Mouse (Mus musculus) G1E (cell line): ENCODE results near the gene Qsox1. TPM values are rescaled to one million over a fixed set of nuclear protein-coding genes. Genes with fewer than 3 reads are reported as not detected.

Experiments used
- ATAC-seq: 2 replicates; pipeline ENCODE4 v1.8.0; 2016; ENCODE audit warnings: mild to moderate bottlenecking; ENCODE audit not compliant: insufficient number of reproducible peaks, poor library complexity, low FRiP score, severe bottlenecking; ENCODE audit errors: extremely low read depth
- DNase-seq: peaks from one replicate; pipeline ENCODE4 v3.0.0; 2012; ENCODE audit warnings: low spot score
- H3K27me3 ChIP-seq: 2 replicates; pipeline ENCODE4 v1.6.1; 2012; ENCODE audit warnings: mild to moderate bottlenecking, low read length, inconsistent platforms; ENCODE audit not compliant: insufficient read depth
- H3K36me3 ChIP-seq: replicated peaks from 2 replicates; pipeline ENCODE3; 2012; ENCODE audit warnings: mild to moderate bottlenecking, inconsistent platforms
- H3K4me1 ChIP-seq: 2 replicates; pipeline ENCODE4 v1.6.1; 2012; ENCODE audit warnings: low read depth, low read length, inconsistent platforms, mixed read lengths; ENCODE audit not compliant: insufficient read depth
- H3K4me3 ChIP-seq: 2 replicates; pipeline ENCODE4 v1.5.1; 2012; ENCODE audit warnings: low read depth, mild to moderate bottlenecking, inconsistent platforms, low read length, moderate library complexity, mixed read lengths
- H3K9me3 ChIP-seq: replicated peaks from 2 replicates; pipeline ENCODE4 v1.6.1; 2012; ENCODE audit warnings: inconsistent platforms
- CTCF ChIP-seq: IDR thresholded peaks from 2 replicates; pipeline ENCODE4 v1.5.1; 2012; ENCODE audit warnings: low read depth, low read length, inconsistent platforms, mixed read lengths
- GATA1 ChIP-seq: IDR thresholded peaks from 2 replicates; pipeline ENCODE4 v1.6.1; 2012; ENCODE audit warnings: borderline replicate concordance, low read length, inconsistent platforms, mixed read lengths
- GATA2 ChIP-seq: IDR thresholded peaks from 2 replicates; pipeline ENCODE4 v1.6.1; 2012; ENCODE audit warnings: low read depth, low read length, inconsistent platforms, borderline replicate concordance
- POLR2AphosphoS5 ChIP-seq: IDR thresholded peaks from 2 replicates; pipeline ENCODE4 v1.6.1; 2012; ENCODE audit warnings: low read depth, low read length, inconsistent platforms; ENCODE audit not compliant: insufficient replicate concordance
- TAL1 ChIP-seq: conservative IDR thresholded peaks from 2 replicates; pipeline ENCODE4 v1.6.1; 2012; ENCODE audit warnings: low read depth, low read length, inconsistent platforms, mixed read lengths
- polyA plus RNA-seq: library from polyadenylated mRNA; stranded (reverse); fragments of >175 nt; gene quantifications from 2 replicates; pipeline ENCODE4 v1.2.3, GENCODE M21; 2012
- total RNA-seq, 2 experiments: library from RNA; stranded (forward) in 1 of 2; stranded (reverse) in 1 of 2; fragments of 200-1000 nt in 1 of 2; fragments of >200 nt in 1 of 2; fragmentation: Nextera tagmentation in 1 of 2; gene quantifications; 2 replicates each; pipeline ENCODE4 v1.2.3; 2014 to 2017

Gene Qsox1
- total and polyA plus RNA-seq, 3 experiments: 1.8 to 4.6 (median 2.0) TPM

DNA sequence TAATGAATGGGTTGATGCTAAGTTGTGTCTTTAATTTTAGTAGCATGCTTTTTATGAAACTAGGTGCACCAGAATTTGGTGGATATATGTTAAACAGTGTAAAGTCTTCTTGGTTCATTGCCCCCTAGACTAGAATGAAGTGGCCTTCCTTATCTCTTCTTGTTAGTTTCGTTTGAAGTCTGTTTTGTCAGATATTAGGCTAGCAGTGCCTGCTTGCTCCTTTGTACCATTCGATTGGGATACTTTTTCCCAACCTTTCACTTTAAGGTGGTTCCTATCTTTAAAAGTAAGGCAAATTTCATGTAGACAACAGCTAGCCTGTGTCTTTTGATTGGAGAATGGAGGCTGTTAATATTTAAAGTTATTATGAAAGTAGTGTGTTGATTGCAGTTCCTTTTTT, 23.0 kb upstream of the Qsox1 start:
- ATAC-seq: no peak
- H3K36me3 ChIP-seq: no peaks in the 10 kb centered on the region
- no peak for TF ChIP-seq GATA1
- TF ChIP-seq GATA2: no peak
- no peak for TF ChIP-seq CTCF
- no peak for TF ChIP-seq TAL1
- no peak for TF ChIP-seq POLR2AphosphoS5
- H3K27me3 ChIP-seq: peaks cover 7% of the 10 kb centered on the region
- no peaks in the 10 kb centered on the region for H3K9me3 ChIP-seq
- no peak for DNase-seq
- H3K4me1 ChIP-seq: no peaks in the 10 kb centered on the region
- H3K4me3 ChIP-seq: no peak overlapping the region

- no peaks in the 10 kb centered on the region for H3K9me3 ChIP-seq
- H3K4me3 ChIP-seq: no peak overlapping the region
- no peak for TF ChIP-seq CTCF
- no peak for TF ChIP-seq TAL1
- TF ChIP-seq POLR2AphosphoS5: no peak
- no peak for TF ChIP-seq GATA1
- TF ChIP-seq GATA2: no peak
- ATAC-seq (no peak), DNase-seq (no peak)
- H3K27me3 ChIP-seq: peaks cover 7% of the 10 kb centered on the region
- no peaks in the 10 kb centered on the region for H3K36me3 ChIP-seq
- H3K4me1 ChIP-seq: no peaks in the 10 kb centered on the region
Observed at GRCm38 (mm10) chr1:155833610-155834009, 20.9 kb upstream of the Qsox1 start.

DNA sequence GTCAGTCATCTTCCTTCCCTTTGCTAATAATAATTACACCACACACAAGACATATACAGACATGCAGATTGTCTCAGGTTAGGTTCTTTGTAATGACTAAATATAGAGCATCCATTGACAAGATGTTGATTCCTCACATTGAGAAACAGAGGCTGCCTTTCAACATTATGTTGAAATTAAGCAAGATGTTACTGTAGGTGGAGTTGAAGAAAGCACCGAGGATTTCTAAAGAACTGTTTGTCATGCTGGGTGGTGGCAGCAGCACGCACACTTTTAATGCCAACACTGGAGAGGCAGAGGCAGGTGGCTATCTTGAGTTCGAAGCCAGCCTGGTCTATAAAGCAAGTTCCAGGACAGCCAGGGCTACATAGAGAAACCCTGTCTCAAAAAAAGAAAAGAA, 19.3 kb upstream of the Qsox1 start:
- no peaks in the 10 kb centered on the region for H3K36me3 ChIP-seq
- H3K4me1 ChIP-seq: no peaks in the 10 kb centered on the region
- no peak for ATAC-seq
- TF ChIP-seq CTCF (no peak), GATA1 (no peak), TAL1 (no peak), POLR2AphosphoS5 (no peak), GATA2 (no peak)
- H3K9me3 ChIP-seq: no peaks in the 10 kb centered on the region
- peaks cover 16% of the 10 kb centered on the region for H3K27me3 ChIP-seq
- DNase-seq: no peak
- H3K4me3 ChIP-seq: no peak overlapping the region

- H3K4me1 ChIP-seq: no peaks in the 10 kb centered on the region
- no peaks in the 10 kb centered on the region for H3K9me3 ChIP-seq
- TF ChIP-seq GATA1 (no peak), GATA2 (no peak)
- peaks cover 18% of the 10 kb centered on the region for H3K27me3 ChIP-seq
- ATAC-seq (no peak), DNase-seq (no peak)
- no peak overlapping the region for H3K4me3 ChIP-seq
- H3K36me3 ChIP-seq: no peaks in the 10 kb centered on the region
Observed at GRCm38 (mm10) chr1:155830861-155831260, 18.2 kb upstream of the Qsox1 start.

- Histone ChIP-seq H3K27me3 (peaks cover 21% of the 10 kb centered on the region), H3K4me1 (no peaks in the 10 kb centered on the region), H3K36me3 (no peaks in the 10 kb centered on the region), H3K4me3 (no peak overlapping the region), H3K9me3 (no peaks in the 10 kb centered on the region)
- TF ChIP-seq CTCF (no peak), POLR2AphosphoS5 (no peak), GATA1 (no peak), GATA2 (no peak), TAL1 (no peak)
- ATAC-seq (no peak), DNase-seq (no peak)
Observed at GRCm38 (mm10) chr1:155827703-155828295, 15.1 kb upstream of the Qsox1 start.

DNA sequence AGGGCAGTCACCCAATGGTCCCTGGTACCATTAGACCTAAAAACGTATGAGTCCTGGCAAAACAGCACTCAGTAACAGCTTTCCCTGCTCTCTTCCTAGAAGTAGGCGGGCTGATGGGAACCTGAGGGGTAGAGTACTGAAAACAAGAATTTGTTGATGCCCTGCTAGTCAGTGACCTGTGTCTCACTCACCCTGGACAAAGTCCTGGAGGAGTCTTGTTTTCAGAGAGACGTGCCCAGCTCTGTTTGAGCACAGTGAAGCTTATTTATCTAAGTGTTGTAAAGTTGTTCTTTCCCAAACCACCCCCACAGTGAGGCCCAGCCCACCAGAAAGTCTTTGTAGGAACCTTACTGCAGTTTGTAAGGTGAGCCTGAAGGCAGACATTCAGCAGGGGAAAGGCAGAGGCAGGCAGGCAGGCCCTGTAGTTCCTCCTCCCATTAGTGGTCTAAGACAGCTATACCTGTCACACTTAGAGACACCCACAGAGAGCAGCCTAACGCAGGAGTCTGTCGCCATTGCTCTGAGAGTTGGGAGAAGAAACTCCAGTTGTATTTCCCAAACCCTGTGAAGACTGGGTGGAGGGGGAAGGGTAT, 14.2 kb upstream of the Qsox1 start:
- H3K36me3 ChIP-seq: no peaks in the 10 kb centered on the region
- no peaks in the 10 kb centered on the region for H3K9me3 ChIP-seq
- ATAC-seq (no peak), DNase-seq (no peak)
- H3K4me3 ChIP-seq: no peak overlapping the region
- no peaks in the 10 kb centered on the region for H3K4me1 ChIP-seq
- H3K27me3 ChIP-seq: peaks cover 21% of the 10 kb centered on the region
- TF ChIP-seq CTCF (no peak), GATA2 (no peak), GATA1 (no peak), POLR2AphosphoS5 (no peak), TAL1 (no peak)
